Mouse (Mus musculus) heart, adult 11 months (tissue): ENCODE results near the gene Filip1l.

ENCODE experiments used
- DNase-seq: peaks from one replicate; pipeline ENCODE4 v3.0.0; 2022

Filip1l gene

GRCm38 (mm10) chr16:57353932-57354331 lies 1.0 kb downstream of the Filip1l start:
- DNase-seq: peak; percentile 93

GRCm38 (mm10) chr16:57356454-57356853 lies 3.6 kb downstream of the Filip1l start:
- peak; percentile 76 for DNase-seq

DNA sequence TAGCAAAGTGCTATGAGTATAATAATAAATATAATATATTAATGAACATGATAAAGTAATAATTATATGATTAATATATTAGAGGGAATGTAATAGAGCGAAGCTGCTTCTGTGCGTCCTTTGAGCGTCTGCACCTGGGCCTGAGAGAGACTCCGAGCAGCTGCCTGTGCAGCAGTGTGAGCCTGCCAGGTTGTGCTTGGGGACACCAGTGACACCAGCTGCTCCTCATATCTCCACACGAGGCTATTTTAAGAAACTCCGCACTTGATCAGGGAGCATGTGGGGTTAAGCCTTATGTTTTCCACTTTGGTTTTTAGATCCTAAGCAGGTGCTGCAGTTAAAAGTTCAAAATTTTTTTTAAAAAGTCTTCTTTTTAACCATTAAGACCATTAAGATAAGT lies 4.1 kb downstream of the Filip1l start:
- peak; percentile 95 for DNase-seq

DNA sequence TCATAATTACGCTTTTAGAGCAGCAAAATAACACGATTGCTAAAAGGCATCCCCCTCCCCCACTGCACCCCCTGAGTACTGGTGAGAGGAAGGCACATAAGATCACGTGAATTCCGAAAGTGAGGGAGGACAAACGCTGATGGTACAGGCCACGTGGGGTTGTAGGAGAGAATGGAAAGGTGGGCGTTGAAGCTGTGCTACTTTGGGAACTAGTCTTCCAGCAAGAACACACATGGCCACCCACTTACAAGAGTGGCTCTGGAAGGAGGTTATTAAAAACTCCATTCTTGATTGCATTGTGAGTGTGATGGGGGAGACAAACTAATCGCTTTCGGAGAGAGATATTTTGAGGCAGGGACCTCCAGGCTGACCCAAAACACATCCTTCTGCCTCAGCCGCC lies 6.4 kb downstream of the Filip1l start:
- DNase-seq: no peak

DNA sequence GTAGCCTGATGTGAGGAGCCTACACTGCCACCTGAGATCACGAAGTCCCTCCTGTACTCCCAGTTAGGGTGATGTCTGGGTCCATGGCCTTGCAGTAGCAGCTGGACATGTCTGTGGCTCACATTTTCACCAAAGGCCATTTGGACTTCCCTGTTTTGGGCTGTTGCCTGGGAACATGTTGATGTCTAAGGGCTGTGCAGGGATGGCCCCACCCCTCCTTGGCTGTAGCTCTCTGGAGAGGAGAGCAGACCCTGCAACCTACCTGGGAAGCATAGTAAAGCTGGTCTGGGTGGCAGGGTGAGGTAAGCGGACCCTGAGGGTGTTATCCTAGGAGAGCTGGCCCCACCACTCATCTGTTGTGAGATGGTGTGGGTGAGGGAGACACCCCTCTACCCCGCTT lies 7.9 kb downstream of the Filip1l start:
- DNase-seq: peak; percentile 91

DNA sequence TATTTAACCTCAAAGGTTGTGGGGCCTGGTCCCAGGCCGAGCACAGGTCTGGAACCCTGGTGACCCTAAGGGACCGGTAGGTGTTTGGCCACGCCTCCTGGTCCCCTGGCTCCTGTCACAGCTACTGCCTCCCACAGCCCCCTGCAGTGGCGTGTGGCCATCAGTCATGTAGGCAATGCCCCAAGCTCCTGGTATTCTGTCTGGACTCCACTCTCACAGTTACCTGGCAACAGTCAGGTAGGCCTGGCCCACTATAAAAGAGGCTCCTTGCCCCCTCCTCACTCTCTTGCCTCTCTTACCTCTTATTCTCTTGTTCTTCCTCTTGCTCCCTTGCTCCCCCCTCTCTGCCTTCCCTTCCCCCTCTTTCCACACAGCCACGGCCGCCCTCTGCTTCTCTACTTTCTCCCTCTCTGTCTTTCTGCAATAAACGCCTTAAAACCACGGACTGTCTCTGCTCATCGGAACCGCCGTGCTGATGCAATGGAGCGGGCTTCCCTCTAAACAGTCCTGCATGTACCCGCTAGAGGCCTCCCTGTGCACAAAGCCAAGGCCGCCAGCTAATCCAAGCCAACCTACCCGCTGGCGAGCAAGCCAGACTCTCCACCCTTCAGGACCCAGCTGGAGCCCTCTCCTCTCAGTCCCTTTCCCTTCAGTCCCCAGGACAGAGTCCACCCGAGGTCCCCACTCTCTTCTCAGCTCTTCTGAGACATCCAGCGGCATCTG lies 9.9 kb downstream of the Filip1l start:
- DNase-seq: peak; percentile 96

DNA sequence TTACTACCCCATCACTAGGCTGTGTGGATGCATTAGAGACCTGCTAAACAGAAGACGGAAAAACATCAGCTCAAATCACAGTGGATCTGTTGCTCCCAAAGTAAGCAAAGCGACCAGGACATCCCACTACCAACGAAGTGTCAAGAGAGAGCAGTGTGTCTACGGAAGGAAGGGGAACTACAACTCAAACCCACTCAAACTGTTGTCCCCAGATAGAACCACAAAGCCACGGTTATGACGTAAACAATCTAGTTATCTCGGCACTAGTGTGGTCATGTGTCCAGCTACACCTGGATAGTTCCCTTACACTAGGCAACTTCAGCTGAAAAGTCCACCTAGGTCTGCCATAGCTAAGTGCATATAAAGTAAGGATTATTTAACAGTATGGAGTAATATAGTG lies 11.6 kb downstream of the Filip1l start:
- no peak for DNase-seq

GRCm38 (mm10) chr16:57366141-57366540 lies 13.2 kb downstream of the Filip1l start:
- DNase-seq: no peak

- peak; percentile 89 for DNase-seq
Measured at GRCm38 (mm10) chr16:57366941-57367694, 14.2 kb downstream of the Filip1l start.

- DNase-seq: peak; percentile 91
Measured at GRCm38 (mm10) chr16:57369846-57370496, 17.1 kb downstream of the Filip1l start.

GRCm38 (mm10) chr16:57372156-57372555 lies 19.3 kb downstream of the Filip1l start:
- no peak for DNase-seq

GRCm38 (mm10) chr16:57375248-57375837 lies 22.4 kb downstream of the Filip1l start:
- DNase-seq: peak; percentile 56

DNA sequence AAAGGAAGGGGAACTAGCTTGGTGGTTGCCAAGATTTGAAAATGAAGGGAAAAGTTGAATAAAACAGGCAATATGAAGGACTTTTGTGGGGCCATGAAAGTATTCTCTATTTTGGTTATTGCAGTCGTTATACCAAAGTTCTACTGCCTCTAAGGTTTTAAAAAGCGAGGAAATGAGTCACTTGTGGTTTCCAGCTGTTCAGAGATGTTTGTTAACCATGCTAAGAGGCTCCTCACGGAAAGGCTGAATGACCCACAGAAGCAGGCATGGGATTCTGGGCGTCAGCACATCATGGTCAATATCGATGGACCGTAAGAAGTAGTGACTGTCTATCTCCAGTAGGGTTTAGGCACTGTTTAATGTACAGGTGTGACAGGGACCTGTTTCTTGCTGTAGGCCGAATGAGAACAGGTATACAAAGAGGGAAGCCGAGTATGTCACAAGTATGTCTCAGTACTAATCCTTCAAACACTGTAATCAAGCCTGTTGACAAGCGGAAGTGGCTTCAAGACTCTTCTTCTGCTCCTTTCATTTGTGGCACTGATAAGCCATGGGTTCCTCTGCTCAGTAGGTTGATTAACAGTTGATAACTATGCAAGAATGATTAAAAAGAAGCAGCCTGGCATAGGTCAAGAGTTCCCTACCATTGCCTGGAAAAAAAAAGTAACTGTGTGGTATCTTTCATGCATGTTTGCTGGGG lies 25.9 kb downstream of the Filip1l start:
- no peak for DNase-seq

- DNase-seq: peak; percentile 39
Measured at GRCm38 (mm10) chr16:57383266-57383971, 30.5 kb downstream of the Filip1l start.

GRCm38 (mm10) chr16:57384274-57384673 lies 31.4 kb downstream of the Filip1l start:
- DNase-seq: no peak

DNA sequence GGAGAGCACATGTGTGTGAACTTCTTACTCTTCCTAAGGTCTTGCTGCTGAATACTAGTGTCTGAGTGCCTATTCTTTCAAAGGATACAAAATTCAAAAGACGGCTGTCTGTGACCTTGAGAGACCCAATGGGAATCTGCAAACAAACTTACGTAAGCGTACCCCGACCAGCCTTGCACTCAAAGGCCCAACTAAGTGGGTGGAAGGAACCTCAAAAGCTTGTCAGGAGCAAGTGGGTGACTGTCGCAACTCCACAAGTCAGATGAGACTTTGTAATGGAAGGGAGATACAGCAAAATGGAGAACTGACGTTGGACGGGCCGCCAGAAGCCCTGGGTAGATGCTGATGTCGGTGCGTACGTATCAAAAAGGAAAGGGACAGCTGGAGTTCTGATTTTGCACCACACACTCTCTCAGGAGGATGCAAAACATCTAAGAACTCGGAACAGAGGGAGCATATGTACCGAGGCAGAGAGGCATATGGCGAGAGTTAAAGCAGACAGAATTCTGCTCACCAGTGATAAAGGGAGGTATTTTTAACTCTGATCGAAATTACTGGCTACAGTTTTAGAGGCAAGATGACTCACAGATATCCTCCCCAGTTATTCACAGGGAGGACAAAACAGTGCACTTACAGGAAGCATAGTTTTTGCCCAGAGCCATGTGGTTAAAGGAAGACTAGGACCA lies 36.8 kb downstream of the Filip1l start:
- DNase-seq: peak; percentile 74

GRCm38 (mm10) chr16:57391171-57391570 lies 38.3 kb downstream of the Filip1l start:
- peak; percentile 100 for DNase-seq

GRCm38 (mm10) chr16:57392461-57392860 lies 39.6 kb downstream of the Filip1l start:
- DNase-seq: no peak

GRCm38 (mm10) chr16:57393161-57393560 lies 40.3 kb downstream of the Filip1l start:
- DNase-seq: peak; percentile 97

DNA sequence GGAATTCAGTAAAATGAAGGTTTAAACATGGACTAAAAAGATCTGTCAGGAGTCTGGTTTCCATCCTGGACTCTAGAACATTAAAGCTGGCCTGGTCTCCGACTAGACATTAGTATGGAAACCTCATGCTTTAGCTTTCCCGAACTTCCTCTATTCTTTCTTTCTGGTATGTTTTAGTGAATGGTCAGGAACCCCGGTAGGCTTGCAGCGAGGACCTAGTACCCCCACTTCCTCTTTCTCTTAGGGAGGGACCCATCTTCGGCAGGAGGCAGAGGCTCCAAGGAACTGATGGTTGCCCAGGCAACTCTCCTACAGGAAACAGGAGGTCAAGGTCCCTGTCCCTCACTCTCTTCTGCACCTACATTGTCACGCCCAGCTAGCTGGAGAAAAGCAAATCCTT lies 43.4 kb downstream of the Filip1l start:
- peak; percentile 92 for DNase-seq

- no peak for DNase-seq
Measured at GRCm38 (mm10) chr16:57397845-57398244, 45.0 kb downstream of the Filip1l start.
